Mouse (Mus musculus) yolk sac, embryonic 10.5 days (tissue): ENCODE data around the gene Ice2.

Source experiments
- DNase-seq: peaks from one replicate; pipeline ENCODE4 v3.0.0-alpha.2; 2017; ENCODE audit warnings: low spot score

Ice2 gene

GRCm38 (mm10) chr9:69397760-69398452, at the start of gene Ice2:
Ice2 (plus strand) TSS chr9:69397906.
- peak; percentile 83 for DNase-seq

- no peak for DNase-seq
Measured at GRCm38 (mm10) chr9:69349537-69349936, 48.2 kb upstream of the Ice2 start.

GRCm38 (mm10) chr9:69354228-69354627, 43.5 kb upstream of the Ice2 start:
- DNase-seq, result no peak

- peak; percentile 14 for DNase-seq
Measured at GRCm38 (mm10) chr9:69357834-69358233, 39.9 kb upstream of the Ice2 start.

GRCm38 (mm10) chr9:69358797-69359196, 38.9 kb upstream of the Ice2 start:
- no peak for DNase-seq

GRCm38 (mm10) chr9:69361951-69362445, 35.7 kb upstream of the Ice2 start:
- DNase-seq, result no peak

GRCm38 (mm10) chr9:69362766-69363165, 34.9 kb upstream of the Ice2 start:
- no peak for DNase-seq

- no peak for DNase-seq
Measured at GRCm38 (mm10) chr9:69364117-69364516, 33.6 kb upstream of the Ice2 start.

GRCm38 (mm10) chr9:69367055-69367454, 30.7 kb upstream of the Ice2 start:
- no peak for DNase-seq

- no peak for DNase-seq
Measured at GRCm38 (mm10) chr9:69368071-69368470, 29.6 kb upstream of the Ice2 start.

- no peak for DNase-seq
Measured at GRCm38 (mm10) chr9:69371046-69371724, 26.5 kb upstream of the Ice2 start.

GRCm38 (mm10) chr9:69372871-69373270, 24.8 kb upstream of the Ice2 start:
- no peak for DNase-seq

GRCm38 (mm10) chr9:69376982-69377653, 20.6 kb upstream of the Ice2 start:
- DNase-seq, result no peak

- no peak for DNase-seq
Measured at GRCm38 (mm10) chr9:69377654-69378045, 20.1 kb upstream of the Ice2 start.

GRCm38 (mm10) chr9:69380546-69380945, 17.2 kb upstream of the Ice2 start:
- no peak for DNase-seq

- DNase-seq, result peak; percentile 12
Measured at GRCm38 (mm10) chr9:69381741-69382140, 16.0 kb upstream of the Ice2 start.

GRCm38 (mm10) chr9:69384475-69384874, 13.2 kb upstream of the Ice2 start:
- no peak for DNase-seq

- DNase-seq, result no peak
Measured at GRCm38 (mm10) chr9:69384905-69385304, 12.8 kb upstream of the Ice2 start.

GRCm38 (mm10) chr9:69387296-69387695, 10.4 kb upstream of the Ice2 start:
- no peak for DNase-seq

- DNase-seq, result no peak
Measured at GRCm38 (mm10) chr9:69390631-69391030, 7.1 kb upstream of the Ice2 start.

- no peak for DNase-seq
Measured at GRCm38 (mm10) chr9:69394234-69394633, 3.5 kb upstream of the Ice2 start.

GRCm38 (mm10) chr9:69397432-69397759, 310 bp upstream of the Ice2 start:
- DNase-seq, result no peak

GRCm38 (mm10) chr9:69398453-69398850, 746 bp downstream of the Ice2 start:
- DNase-seq, result no peak
